Mouse (Mus musculus) forebrain, embryonic 14.5 days (tissue): ENCODE data around the gene Abcc2. TPM values are rescaled to one million over a fixed set of nuclear protein-coding genes. Genes with fewer than 3 reads are reported as not detected.

ENCODE experiments used
- ATAC-seq: fragments of 200-750 bp; cut with Nextera tagmentation; 2 replicates; pipeline ENCODE4 v1.8.0; 2017; ENCODE audit warnings: mild to moderate bottlenecking, moderate library complexity
- DNase-seq: peaks from one replicate; pipeline ENCODE4 v3.0.0-alpha.2; 2015; ENCODE audit warnings: low spot score
- H3K27ac ChIP-seq: fragments of 300-500 bp; sonication (generic); 2 replicates; pipeline ENCODE4 v1.5.1; 2014; ENCODE audit warnings: low read depth, mild to moderate bottlenecking, control low read depth, low read length, moderate library complexity
- H3K27me3 ChIP-seq: fragments of 300-500 bp; sonication (generic); replicated peaks from 2 replicates; pipeline ENCODE4 v1.6.1; 2014; ENCODE audit warnings: low read length, control low read depth, mixed read lengths; ENCODE audit not compliant: control insufficient read depth, insufficient read depth
- H3K36me3 ChIP-seq: fragments of 300-500 bp; sonication (generic); 2 replicates; pipeline ENCODE4 v1.6.1; 2014; ENCODE audit warnings: low read length, control low read depth; ENCODE audit not compliant: control insufficient read depth, insufficient read depth
- H3K4me1 ChIP-seq: fragments of 300-500 bp; sonication (generic); 2 replicates; pipeline ENCODE4 v1.6.1; 2014; ENCODE audit warnings: antibody characterized with exemption, low read length, control low read depth; ENCODE audit not compliant: control insufficient read depth, insufficient read depth
- H3K4me2 ChIP-seq: fragments of 300-500 bp; sonication (generic); 2 replicates; pipeline ENCODE4 v1.6.1; 2014; ENCODE audit warnings: mild to moderate bottlenecking, control low read depth, low read length
- H3K4me3 ChIP-seq: fragments of 300-500 bp; sonication (generic); 2 replicates; pipeline ENCODE4 v1.5.1; 2014; ENCODE audit warnings: low read depth, low read length, control low read depth
- H3K9ac ChIP-seq: fragments of 300-500 bp; sonication (generic); 2 replicates; pipeline ENCODE4 v1.6.1; 2014; ENCODE audit warnings: mild to moderate bottlenecking, low read length, control low read depth, moderate library complexity
- H3K9me3 ChIP-seq: fragments of 300-500 bp; sonication (generic); replicated peaks from 2 replicates; pipeline ENCODE4 v1.6.1; 2016; ENCODE audit warnings: low read length, control low read depth, mixed read lengths; ENCODE audit not compliant: control insufficient read depth
- WGBS: fragments of 180-500 bp; shearing (Covaris S2); extraction: QIAGEN DNeasy Blood & Tissue Kit; methylation state at CpG from one replicate; pipeline ENCODE4 v1.1.7; 2014; 5-methylcytosine and 5-hydroxymethylcytosine counted together
- polyA plus RNA-seq: library from polyadenylated mRNA; unstranded; fragments of >200 nt; fragmentation: Nextera tagmentation; extraction: Ambion mirVana; gene quantifications from 2 replicates; pipeline ENCODE4 v1.2.1, GENCODE M21; 2014

Gene Abcc2
- polyA plus RNA-seq, 1 experiment from 2014 or later = not detected

GRCm38 (mm10) chr19:43852837-43853545 is 71.0 kb downstream of the Abcc2 start:
- Histone ChIP-seq H3K4me1 (no peaks in the 10 kb centered on the region), H3K27ac (no peak overlapping the region), H3K4me2 (no peak overlapping the region), H3K27me3 (no peaks in the 10 kb centered on the region), H3K36me3 (peaks cover 79% of the 10 kb centered on the region), H3K9ac (no peak overlapping the region), H3K9me3 (no peaks in the 10 kb centered on the region), H3K4me3 (no peak overlapping the region)
- ATAC-seq = no peak
- 76% methylated on average over 7 of the region's 7 CpGs for WGBS
- no peak for DNase-seq

GRCm38 (mm10) chr19:43857347-43857746 is 75.4 kb downstream of the Abcc2 start:
- Histone ChIP-seq H3K27me3 (no peaks in the 10 kb centered on the region), H3K4me1 (no peaks in the 10 kb centered on the region), H3K4me2 (no peak overlapping the region), H3K4me3 (no peak overlapping the region), H3K27ac (no peak overlapping the region), H3K9me3 (0 out of 2 replicates have a peak, but pooled peaks cover 3% of the 10 kb centered on the region), H3K36me3 (peaks cover 68% of the 10 kb centered on the region), H3K9ac (no peak overlapping the region)
- 81% methylated on average over 6 of the region's 6 CpGs for WGBS
- no peak for DNase-seq
- no peak for ATAC-seq

GRCm38 (mm10) chr19:43870418-43870817 is 88.4 kb downstream of the Abcc2 start:
- ATAC-seq = no peak
- H3K9ac ChIP-seq = no peak overlapping the region
- H3K9me3 ChIP-seq = no peaks in the 10 kb centered on the region
- no peaks in the 10 kb centered on the region for H3K4me1 ChIP-seq
- no peak overlapping the region for H3K27ac ChIP-seq
- WGBS = 93% methylated on average over 4 of the region's 4 CpGs
- peaks cover 77% of the 10 kb centered on the region for H3K36me3 ChIP-seq
- no peak overlapping the region for H3K4me3 ChIP-seq
- DNase-seq = no peak
- H3K27me3 ChIP-seq = no peaks in the 10 kb centered on the region
- H3K4me2 ChIP-seq = no peak overlapping the region

- 93% methylated on average over 11 of the region's 11 CpGs for WGBS
- no peak overlapping the region for H3K4me3 ChIP-seq
- no peak overlapping the region for H3K27ac ChIP-seq
- no peak for DNase-seq
- H3K36me3 ChIP-seq = peaks cover 40% of the 10 kb centered on the region
- H3K9me3 ChIP-seq = no peaks in the 10 kb centered on the region
- H3K9ac ChIP-seq = no peak overlapping the region
- no peak overlapping the region for H3K4me2 ChIP-seq
- no peaks in the 10 kb centered on the region for H3K27me3 ChIP-seq
- peaks cover 17% of the 10 kb centered on the region; the same call in 1 of the 2 replicates for H3K4me1 ChIP-seq
- ATAC-seq = no peak
Measured at GRCm38 (mm10) chr19:43874351-43874750, 92.4 kb downstream of the Abcc2 start.

GRCm38 (mm10) chr19:43875996-43876395 is 94.0 kb downstream of the Abcc2 start:
- Histone ChIP-seq H3K27ac (no peak overlapping the region), H3K36me3 (peaks cover 27% of the 10 kb centered on the region), H3K9me3 (no peaks in the 10 kb centered on the region), H3K4me1 (peaks cover 19% of the 10 kb centered on the region; the same call in 1 of the 2 replicates), H3K27me3 (no peaks in the 10 kb centered on the region), H3K9ac (no peak overlapping the region), H3K4me2 (peak overlapping the region; percentile 16; the same call in 1 of the 2 replicates), H3K4me3 (no peak overlapping the region)
- 4% methylated on average over 2 of the region's 2 CpGs for WGBS
- DNase-seq (peak; percentile 75), ATAC-seq (no peak)

GRCm38 (mm10) chr19:43877364-43877763 is 95.4 kb downstream of the Abcc2 start:
- 65% methylated on average over 8 of the region's 8 CpGs for WGBS
- no peak overlapping the region for H3K4me2 ChIP-seq
- H3K36me3 ChIP-seq = peaks cover 21% of the 10 kb centered on the region
- H3K9ac ChIP-seq = no peak overlapping the region; the same call in 1 of the 2 replicates
- no peaks in the 10 kb centered on the region for H3K27me3 ChIP-seq
- no peak overlapping the region for H3K4me3 ChIP-seq
- DNase-seq (no peak), ATAC-seq (no peak)
- H3K4me1 ChIP-seq = peaks cover 19% of the 10 kb centered on the region; the same call in 1 of the 2 replicates
- no peaks in the 10 kb centered on the region for H3K9me3 ChIP-seq
- no peak overlapping the region for H3K27ac ChIP-seq

- ATAC-seq (no peak), DNase-seq (peak; percentile 77)
- peak overlapping the region; percentile 79 for H3K9ac ChIP-seq
- peak overlapping the region; percentile 87; the same call in 1 of the 2 replicates for H3K27ac ChIP-seq
- peaks cover 27% of the 10 kb centered on the region for H3K4me1 ChIP-seq
- 3% methylated on average over 17 of the region's 17 CpGs for WGBS
- H3K36me3 ChIP-seq = peaks cover 12% of the 10 kb centered on the region; the same call in 1 of the 2 replicates
- H3K27me3 ChIP-seq = no peaks in the 10 kb centered on the region
- peak overlapping the region; percentile 64 for H3K4me3 ChIP-seq
- peak overlapping the region; percentile 75 for H3K4me2 ChIP-seq
- no peaks in the 10 kb centered on the region for H3K9me3 ChIP-seq
Measured at GRCm38 (mm10) chr19:43878111-43879092, 96.4 kb downstream of the Abcc2 start.

GRCm38 (mm10) chr19:43879401-43880212 is 97.6 kb downstream of the Abcc2 start:
- Histone ChIP-seq H3K36me3 (peaks cover 4% of the 10 kb centered on the region; the same call in 1 of the 2 replicates), H3K27ac (peak overlapping the region; percentile 87), H3K4me1 (peaks cover 27% of the 10 kb centered on the region), H3K9ac (peak overlapping the region; percentile 79), H3K4me3 (peak overlapping the region; percentile 64), H3K27me3 (no peaks in the 10 kb centered on the region), H3K4me2 (peak overlapping the region; percentile 75), H3K9me3 (no peaks in the 10 kb centered on the region)
- ATAC-seq (peak; percentile 92), DNase-seq (peak; percentile 92)
- whole genome bisulfite sequencing = under 1% methylated on average over 41 of the region's 41 CpGs
